Mouse (Mus musculus) yolk sac, embryonic 10.5 days (tissue): ENCODE results near the gene Scn10a.

Experiments
- DNase-seq: peaks from one replicate; pipeline ENCODE4 v3.0.0-alpha.2; 2017; ENCODE audit warnings: low spot score

The Scn10a gene

DNA sequence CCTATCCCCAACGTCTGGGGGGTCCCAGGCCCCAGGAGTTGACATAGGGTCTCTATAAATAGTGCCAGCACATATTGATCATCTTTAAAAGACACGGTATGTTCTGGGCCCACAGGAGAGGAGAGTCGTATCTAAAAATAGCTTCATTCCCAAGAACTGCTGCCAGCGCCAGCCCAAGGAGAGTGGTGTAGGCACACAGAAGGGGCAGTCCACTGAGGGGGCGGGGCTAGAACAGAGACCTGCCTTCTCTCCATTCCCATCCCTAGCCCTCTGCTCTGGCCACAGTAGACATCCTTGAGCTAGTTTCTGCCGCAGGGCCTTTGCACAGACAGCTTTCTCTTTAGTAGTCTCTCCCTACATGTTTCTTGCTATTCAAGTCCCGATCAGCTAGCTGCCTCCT is 144.8 kb downstream of the Scn10a start:
- DNase-seq: no peak

DNA sequence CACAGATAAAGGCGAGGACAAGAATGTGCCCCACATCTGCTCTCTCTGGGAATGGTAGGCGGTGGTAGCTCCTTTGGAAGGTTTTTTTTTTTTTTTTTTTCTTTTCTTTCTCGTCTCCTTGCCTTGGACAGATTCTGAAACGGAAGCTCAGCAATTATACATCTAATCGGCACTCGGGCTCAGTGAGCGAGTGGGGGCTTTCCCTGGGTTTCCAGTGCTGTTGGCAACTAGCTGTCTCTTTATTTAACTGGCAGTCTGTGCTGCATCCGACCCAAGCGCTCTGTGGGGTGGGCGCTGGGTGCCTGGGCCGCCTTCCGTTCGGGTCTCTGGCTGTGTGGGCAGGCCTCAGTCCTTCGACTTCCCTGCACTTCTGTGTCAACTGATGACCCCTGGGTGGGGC is 146.1 kb downstream of the Scn10a start:
- no peak for DNase-seq

DNA sequence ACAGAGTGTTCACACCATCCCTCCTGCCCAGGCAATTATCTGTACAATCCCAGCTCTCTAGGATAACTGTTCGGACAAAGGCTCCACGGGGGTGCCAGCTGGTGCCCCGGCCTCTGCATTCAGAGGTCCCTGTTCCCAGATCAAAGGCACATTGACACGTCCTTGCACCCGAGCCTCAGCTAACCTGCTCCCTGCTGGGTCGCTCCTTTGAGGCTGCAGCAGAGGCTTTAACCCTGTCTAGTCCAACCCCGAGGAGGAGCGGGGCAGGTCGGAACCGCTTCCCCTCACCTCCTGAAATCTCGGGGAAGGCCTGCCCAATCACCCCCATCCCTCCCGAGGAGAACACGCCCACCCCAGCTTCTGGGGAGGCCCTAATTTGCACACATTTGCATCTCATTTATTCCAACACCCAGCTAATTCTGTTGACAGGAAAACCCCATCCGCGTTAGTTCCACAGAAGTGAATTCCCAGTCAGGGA is 147.7 kb downstream of the Scn10a start:
- no peak for DNase-seq

DNA sequence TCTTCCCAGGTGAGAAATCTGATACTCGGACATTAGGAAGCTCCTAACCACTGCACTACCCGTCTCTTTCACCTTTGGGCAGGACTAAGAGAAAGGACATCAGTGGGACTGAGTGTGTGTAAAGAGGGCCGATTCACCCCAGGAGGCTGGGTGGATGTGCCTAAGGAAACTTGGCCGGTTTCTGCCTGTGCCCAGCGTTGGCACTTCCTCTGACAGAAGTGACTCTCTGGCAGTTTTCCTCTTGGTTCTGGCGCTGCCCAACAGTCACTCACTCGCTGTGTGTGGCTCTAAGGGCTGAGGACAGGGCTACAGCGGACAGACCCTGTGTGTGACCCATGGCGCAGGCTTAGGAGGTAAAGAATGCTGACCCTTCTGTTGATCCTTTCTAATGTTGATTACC is 148.5 kb downstream of the Scn10a start:
- no peak for DNase-seq

DNA sequence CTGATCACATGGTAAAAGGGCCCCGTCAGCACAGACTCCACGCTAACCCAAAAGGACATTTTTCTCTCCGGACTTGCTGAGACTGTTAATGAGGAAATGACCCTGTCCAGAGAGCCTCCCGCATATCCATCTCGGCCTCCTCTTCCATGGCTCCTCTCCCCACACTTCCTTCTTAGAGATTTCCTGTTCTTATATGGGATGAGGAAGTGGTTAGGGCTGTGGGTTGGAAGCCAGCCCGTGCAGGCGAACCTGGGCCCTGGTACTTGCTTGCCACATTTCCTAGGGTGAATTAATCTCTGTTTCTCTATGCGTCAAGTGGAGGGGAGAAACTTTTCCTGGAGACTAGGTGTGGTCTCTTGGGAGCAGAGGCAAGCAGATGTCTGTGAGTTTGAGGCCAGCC is 150.4 kb downstream of the Scn10a start:
- DNase-seq: no peak

DNA sequence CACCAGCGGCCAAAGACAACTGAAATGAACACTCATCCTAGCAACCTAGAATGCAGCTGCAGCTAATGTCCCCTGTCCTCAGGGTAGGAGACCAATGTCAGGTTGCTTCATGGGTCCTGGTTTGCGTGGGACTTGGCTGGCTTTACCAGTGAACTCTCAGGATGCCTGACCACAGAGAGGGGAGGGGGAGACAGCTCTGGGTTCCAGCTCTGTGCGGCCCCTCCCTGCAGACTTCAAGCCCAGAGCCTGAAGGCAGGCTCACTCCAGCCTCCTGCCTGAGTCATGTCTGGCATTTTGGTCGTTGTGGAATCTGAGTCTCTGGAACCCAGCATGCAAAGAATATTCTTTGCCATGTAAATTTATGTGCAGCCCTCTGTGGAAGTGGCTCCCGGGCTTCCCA is 151.3 kb downstream of the Scn10a start:
- no peak for DNase-seq

DNA sequence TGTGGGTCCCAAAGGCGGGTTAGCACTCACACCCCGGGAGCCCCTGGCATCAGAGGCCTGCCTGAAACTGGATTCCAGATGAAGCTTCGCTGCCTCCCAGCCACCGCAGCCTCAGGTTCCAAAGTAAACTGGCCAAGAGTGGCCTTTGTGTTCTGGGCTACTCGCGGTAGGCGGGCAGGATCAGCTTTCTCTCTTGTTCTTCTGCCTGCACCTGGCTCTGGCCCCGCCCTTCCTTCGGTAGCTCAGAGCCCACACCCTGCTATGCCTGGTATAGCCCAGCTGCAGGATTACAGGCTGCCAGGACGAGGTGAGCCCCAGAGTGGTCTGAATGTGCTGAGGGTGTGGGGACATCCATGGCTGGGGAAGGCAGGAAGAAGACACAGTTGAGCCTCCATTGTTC is 152.9 kb downstream of the Scn10a start:
- no peak for DNase-seq

DNA sequence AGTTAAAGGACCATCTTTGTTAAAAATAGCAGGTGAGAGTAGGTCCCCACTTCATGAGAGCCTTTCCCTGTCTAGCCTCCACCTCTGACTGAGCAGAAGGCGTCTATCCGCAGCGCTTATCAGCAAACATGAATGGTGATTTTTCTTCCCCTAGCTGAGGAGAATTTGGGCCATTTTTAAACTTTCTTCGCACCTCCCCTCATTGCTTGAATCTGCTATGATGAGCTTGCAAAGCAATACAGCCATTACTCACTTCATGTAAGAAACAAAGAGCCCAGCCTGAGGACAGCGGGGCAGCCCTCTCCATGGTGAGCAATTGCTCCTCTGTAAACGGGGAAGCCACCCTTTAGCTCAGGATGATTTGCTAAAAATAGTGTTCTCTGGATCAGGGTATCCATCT is 154.3 kb downstream of the Scn10a start:
- no peak for DNase-seq

DNA sequence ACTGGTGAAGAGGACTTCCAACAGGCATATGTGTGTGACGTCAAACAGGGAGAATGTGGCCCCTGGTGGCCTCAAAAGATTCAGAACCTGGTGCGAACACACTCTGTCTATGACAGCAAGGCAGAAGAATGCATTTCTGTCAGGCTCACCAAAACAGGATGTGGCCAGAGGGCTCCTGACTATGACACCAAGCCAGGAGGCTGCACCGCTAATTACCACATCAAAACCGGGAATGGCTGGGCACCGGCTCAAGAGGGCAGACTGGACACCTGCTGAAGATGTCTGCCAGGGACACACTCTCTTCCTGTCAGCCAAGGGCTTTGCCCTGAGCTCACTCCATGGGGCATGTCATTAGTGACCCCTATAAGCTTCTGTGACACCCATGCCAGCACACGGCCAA is 155.5 kb downstream of the Scn10a start:
- DNase-seq: no peak

DNA sequence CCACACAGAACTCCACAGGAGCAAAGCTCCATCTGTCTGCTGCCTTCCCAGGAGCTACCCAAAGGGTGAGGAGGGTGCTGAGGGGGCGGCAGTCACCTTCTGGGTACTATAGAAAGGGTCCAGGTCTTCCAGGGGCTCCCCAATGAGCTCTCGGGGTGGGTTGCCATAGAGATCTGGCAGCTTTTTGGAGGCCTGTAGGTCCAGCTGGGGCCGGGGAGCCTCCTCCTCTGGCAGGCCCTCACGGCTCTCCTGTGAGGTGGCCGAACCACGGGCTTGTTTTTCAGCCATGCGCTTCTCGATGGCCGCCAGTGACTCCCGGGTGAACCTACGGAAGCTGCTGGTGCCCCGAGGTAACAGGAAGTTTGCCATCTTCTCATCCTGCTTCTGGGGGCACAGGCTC is 156.9 kb downstream of the Scn10a start:
- no peak for DNase-seq

DNA sequence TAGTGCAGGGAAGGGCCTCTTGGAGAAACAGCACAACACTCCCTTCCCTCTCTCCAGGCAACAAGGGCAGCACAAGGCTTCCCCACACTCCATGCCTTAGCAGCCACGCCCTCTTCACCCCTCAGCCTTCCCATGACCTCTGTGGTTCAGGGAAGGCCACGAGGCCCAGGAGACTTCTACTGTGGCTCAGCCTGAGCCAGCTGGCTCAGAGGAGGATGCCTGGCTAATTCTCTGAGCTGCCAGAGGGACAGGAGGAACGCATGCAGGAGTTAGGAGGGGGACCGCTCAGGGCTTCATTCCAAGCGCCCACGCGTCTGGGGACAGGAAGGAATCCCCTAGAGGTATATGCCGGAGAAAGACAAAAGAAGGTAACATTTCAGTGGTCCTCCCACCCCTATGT is 157.4 kb downstream of the Scn10a start:
- DNase-seq: no peak

DNA sequence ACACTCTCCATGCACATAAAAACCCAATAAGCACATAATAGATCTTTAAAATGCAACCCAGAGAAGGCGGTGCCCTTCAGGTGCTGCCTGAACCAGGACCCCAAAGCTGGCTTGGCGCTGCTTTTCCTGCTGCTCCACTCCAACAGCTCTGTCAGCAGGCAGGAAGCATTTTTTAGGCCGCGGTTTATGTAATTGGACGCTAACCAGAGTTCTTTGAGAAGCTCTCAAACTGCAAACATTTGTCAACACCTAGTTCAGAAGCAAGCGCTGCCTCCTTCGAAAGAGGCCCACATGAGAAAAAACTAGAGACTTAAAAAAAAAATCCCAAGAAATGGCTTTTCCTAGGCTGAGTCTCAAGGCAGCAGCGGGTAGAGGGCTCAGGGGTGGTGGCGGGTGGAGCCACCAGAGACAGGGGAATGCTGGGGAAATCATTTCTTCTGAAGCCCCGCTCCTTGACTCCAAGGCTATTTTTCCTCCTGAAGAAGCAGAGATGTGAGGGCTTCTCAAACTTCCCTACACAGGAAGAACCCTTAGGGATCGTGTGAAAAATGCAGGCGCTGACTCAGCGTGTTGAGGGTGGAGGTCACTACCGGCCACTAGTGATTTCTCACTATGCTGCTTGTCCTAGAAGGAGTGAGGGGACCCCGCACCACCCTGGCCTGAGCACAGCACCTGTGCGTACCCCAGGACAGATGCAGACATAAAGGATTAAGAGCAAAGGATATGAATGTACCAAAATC is 159.4 kb downstream of the Scn10a start:
- DNase-seq: no peak
